Mouse (Mus musculus): Measurements from ENCODE around the gene Upk3a.
A peak's percentile ranks its signal among the peaks of the same experiment; 100 is the strongest.
"Not testable (repeated sequence)": the region's sequence is repeated elsewhere in the genome, so short reads cannot be mapped to it uniquely, and the experiment has no call there.

The Upk3a gene

GRCm38 (mm10) chr15:85000984-85001982 is 15.7 kb upstream of the Upk3a start:
- DNase-seq (ENCODE audit: low spot score in 2 of 2): peak; percentile 64 to 86

GRCm38 (mm10) chr15:85009666-85010065 is 7.3 kb upstream of the Upk3a start:
- DNase-seq (ENCODE audit: low spot score in 2 of 2): no peak

- DNase-seq (ENCODE audit: low spot score in 2 of 2): no peak
Measured at GRCm38 (mm10) chr15:85011895-85012661, 4.9 kb upstream of the Upk3a start.

- no peak for DNase-seq (ENCODE audit: low spot score in 2 of 2)
Measured at GRCm38 (mm10) chr15:85012662-85013054, 4.3 kb upstream of the Upk3a start.

- DNase-seq (ENCODE audit: low spot score in 2 of 2): peak; percentile 54 to 75
Measured at GRCm38 (mm10) chr15:85015771-85016170, 1.2 kb upstream of the Upk3a start.

GRCm38 (mm10) chr15:85022211-85022610 is 5.3 kb downstream of the Upk3a start:
- DNase-seq (ENCODE audit: low spot score in 2 of 2): no peak

- DNase-seq (ENCODE audit: low spot score in 2 of 2): no peak
Measured at GRCm38 (mm10) chr15:85026197-85026596, 9.3 kb downstream of the Upk3a start.

GRCm38 (mm10) chr15:85027740-85028139 is 10.8 kb downstream of the Upk3a start:
- DNase-seq (ENCODE audit: low spot score in 2 of 2): no peak

GRCm38 (mm10) chr15:85028648-85029047 is 11.7 kb downstream of the Upk3a start, which contains the start of gene Fam118a:
TSS of gene Fam118a (plus strand) at chr15:85028948.
- DNase-seq (ENCODE audit: low spot score in 2 of 2): not testable (repeated sequence)

- DNase-seq (ENCODE audit: low spot score in 2 of 2): not testable (repeated sequence)
Measured at GRCm38 (mm10) chr15:85030643-85031042, 13.7 kb downstream of the Upk3a start.

GRCm38 (mm10) chr15:85031866-85032265 is 14.9 kb downstream of the Upk3a start:
- no peak for DNase-seq (ENCODE audit: low spot score in 2 of 2)

- DNase-seq (ENCODE audit: low spot score in 2 of 2): not testable (repeated sequence)
Measured at GRCm38 (mm10) chr15:85033916-85034315, 17.0 kb downstream of the Upk3a start.

GRCm38 (mm10) chr15:85036566-85037342 is 19.8 kb downstream of the Upk3a start:
- peak; percentile 95 to 98 for DNase-seq (ENCODE audit: low spot score in 2 of 2)

GRCm38 (mm10) chr15:85037343-85037690 is 20.4 kb downstream of the Upk3a start:
- DNase-seq (ENCODE audit: low spot score in 2 of 2): no peak

- DNase-seq (ENCODE audit: low spot score in 2 of 2): no peak
Measured at GRCm38 (mm10) chr15:85041546-85042225, 24.7 kb downstream of the Upk3a start.

- peak; percentile 51 to 79 for DNase-seq (ENCODE audit: low spot score in 2 of 2)
Measured at GRCm38 (mm10) chr15:85042361-85042954, 25.5 kb downstream of the Upk3a start.

GRCm38 (mm10) chr15:85043116-85043515 is 26.2 kb downstream of the Upk3a start:
- no peak for DNase-seq (ENCODE audit: low spot score in 2 of 2)

GRCm38 (mm10) chr15:85043761-85044160 is 26.8 kb downstream of the Upk3a start:
- no peak for DNase-seq (ENCODE audit: low spot score in 2 of 2)

GRCm38 (mm10) chr15:85046230-85046950 is 29.4 kb downstream of the Upk3a start:
- peak in 1 of 2 experiments; percentile 30 for DNase-seq (ENCODE audit: low spot score in 2 of 2)

GRCm38 (mm10) chr15:85047865-85048264 is 30.9 kb downstream of the Upk3a start:
- DNase-seq (ENCODE audit: low spot score in 2 of 2): no peak
